In the genomic region with DNA sequence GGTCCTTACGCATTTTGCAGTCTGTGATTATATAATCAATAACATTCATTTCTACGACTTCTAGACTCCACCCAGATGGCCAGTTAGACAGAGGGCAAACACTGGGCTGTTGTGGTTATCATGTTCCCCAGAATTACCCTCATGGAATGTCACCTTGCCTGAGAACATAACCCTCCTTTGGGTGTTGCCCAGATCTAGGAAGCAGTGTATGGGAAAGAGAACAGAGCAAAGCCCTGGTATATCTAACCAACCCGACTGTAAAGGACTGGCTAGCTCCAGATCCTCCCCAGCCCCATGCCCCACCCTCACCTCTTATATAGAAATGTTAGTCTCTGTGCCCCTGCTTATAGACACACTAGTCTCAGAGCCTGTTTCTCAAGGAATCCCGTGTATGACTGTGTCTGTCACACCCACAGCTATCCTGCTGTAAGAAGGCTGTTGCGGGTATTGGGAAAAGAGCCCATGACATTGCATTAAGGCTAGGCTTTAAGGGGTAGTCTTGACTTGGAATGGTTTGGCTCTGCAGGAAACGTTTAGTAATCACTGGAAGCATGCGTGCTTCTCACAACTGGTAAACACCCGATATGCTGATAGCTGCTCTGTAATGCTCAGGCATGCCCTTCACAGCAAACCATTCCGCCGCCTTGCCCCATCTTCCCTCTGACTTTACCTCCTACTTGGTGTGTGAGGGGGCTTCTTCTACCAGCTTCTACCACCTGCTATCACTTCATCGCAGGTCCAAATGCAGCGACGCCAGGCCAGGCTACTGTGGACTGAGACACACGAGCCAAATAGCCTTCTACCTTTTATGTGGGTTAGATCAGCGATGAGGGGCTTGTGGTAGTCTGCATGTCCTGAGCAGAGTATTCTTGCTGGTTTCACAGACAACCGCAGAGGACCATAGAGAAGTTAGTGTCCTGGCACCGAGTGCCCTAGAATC, we compare ENCODE assay signal across 10 mouse cellular contexts. TPM values are rescaled to one million over a fixed set of nuclear protein-coding genes. Genes with fewer than 3 reads are reported as not detected.
DNase-seq lines count a peak whose midpoint lies in the region; ATAC-seq lines count a peak whose summit lies in the region.
"Had no signal": no experiment of that assay in that cellular context is flagged by ENCODE, and none has a peak within 500 bp of the region (broad histone marks: within the 10 kb centered on the region; RNA-seq: fewer than 3 reads in every experiment).

No protein-coding gene starts in this region.

- H3K27ac ChIP-seq in heart, embryonic 13.5 days (replicated peaks): no peak overlapping the region
- H3K27ac ChIP-seq in liver, embryonic 15.5 days (replicated peaks): no peak overlapping the region
- H3K27ac ChIP-seq: forebrain, embryonic 15.5 days; midbrain, embryonic 12.5 days had no signal

- no peaks in the 10 kb centered on the region for H3K9me3 ChIP-seq in heart, embryonic 13.5 days
- H3K9me3 ChIP-seq in liver, embryonic 15.5 days (replicated peaks): no peaks in the 10 kb centered on the region
- H3K9me3 ChIP-seq: forebrain, embryonic 15.5 days; midbrain, embryonic 12.5 days had no signal

- intact Hi-C loops in heart, postnatal 10 days (cut with DNase I): no loop called here

- ATAC-seq in heart, embryonic 13.5 days (ENCODE audit: extremely low read depth, insufficient number of reproducible peaks, low FRiP score, low TSS enrichment): no peak
- ATAC-seq in liver, embryonic 15.5 days (ENCODE audit: insufficient read depth): no peak
- ATAC-seq: forebrain, embryonic 15.5 days had no signal

- no peak for DNase-seq in heart, postnatal 10 days
- peak; percentile 29 to 45 for DNase-seq in urinary bladder, postnatal 36 days (ENCODE audit: low spot score in 2 of 2)
- DNase-seq in urinary bladder, postnatal 4 days (ENCODE audit: low spot score in 2 of 2): no peak
- DNase-seq in B cell, adult 2 months: no peak
- no peak for DNase-seq in ovary, postnatal 14 days (ENCODE audit: low spot score)
- no peak for DNase-seq in layer of hippocampus, postnatal 14 days (ENCODE audit: low spot score in 2 of 2)

- H3K4me1 ChIP-seq in heart, embryonic 13.5 days: peaks cover 63% of the 10 kb centered on the region
- H3K4me1 ChIP-seq in liver, embryonic 15.5 days (replicated peaks): peaks cover 26% of the 10 kb centered on the region; the same call in 1 of the 2 replicates

- no peak overlapping the region for H3K4me3 ChIP-seq in heart, embryonic 13.5 days
- no peak overlapping the region for H3K4me3 ChIP-seq in liver, embryonic 15.5 days (replicated peaks)
- H3K4me3 ChIP-seq: forebrain, embryonic 15.5 days; midbrain, embryonic 12.5 days had no signal

- WGBS in heart, embryonic 13.5 days: 71% methylated on average over 17 of the region's 17 CpGs
- 52% methylated on average over 17 of the region's 17 CpGs for WGBS in liver, embryonic 15.5 days (ENCODE audit: insufficient replicate concordance)

- H3K4me2 ChIP-seq in heart, embryonic 13.5 days: peak overlapping the region; percentile 3; the same call in 1 of the 2 replicates
- H3K4me2 ChIP-seq in liver, embryonic 15.5 days: 0 out of 2 replicates have a peak overlapping the region, but pooled peaks have one; percentile 30
- H3K4me2 ChIP-seq: forebrain, embryonic 15.5 days; midbrain, embryonic 12.5 days had no signal

- no peaks in the 10 kb centered on the region for H3K36me3 ChIP-seq in heart, embryonic 13.5 days
- H3K36me3 ChIP-seq in liver, embryonic 15.5 days (replicated peaks): no peaks in the 10 kb centered on the region
- H3K36me3 ChIP-seq: forebrain, embryonic 15.5 days; midbrain, embryonic 12.5 days had no signal

- no peak overlapping the region for H3K9ac ChIP-seq in heart, embryonic 13.5 days
- no peak overlapping the region for H3K9ac ChIP-seq in liver, embryonic 15.5 days
- H3K9ac ChIP-seq: forebrain, embryonic 15.5 days; midbrain, embryonic 12.5 days had no signal

- H3K27me3 ChIP-seq in heart, embryonic 13.5 days (replicated peaks): no peaks in the 10 kb centered on the region
- peaks cover 15% of the 10 kb centered on the region for H3K27me3 ChIP-seq in liver, embryonic 15.5 days
- H3K27me3 ChIP-seq: forebrain, embryonic 15.5 days had no signal

RNA-seq across cellular contexts. Expression of gene Phlda1, which starts 9.3 kb away (rescaled TPM):
- 23.9 and 24.8 TPM in 2 replicates for polyA plus RNA-seq in heart, embryonic 13.5 days (2015; fragmentation: Nextera tagmentation; extraction: Ambion mirVana)
- 10 to 100 TPM; 16.9 to 20.8 TPM for total RNA-seq in heart, postnatal 10 days (2021)
- 4.2 and 4.8 TPM in 2 replicates for polyA plus RNA-seq in liver, embryonic 15.5 days (2015; fragmentation: Nextera tagmentation; extraction: Ambion mirVana)
- total RNA-seq in layer of hippocampus, postnatal 14 days (2021): 10 to 100 TPM; 23.9 to 24.4 TPM

RNA-seq across cellular contexts. Expression of gene Nap1l1, which starts 42.3 kb away (rescaled TPM):
- 135 and 143 TPM in 2 replicates for polyA plus RNA-seq in heart, embryonic 13.5 days (2015; fragmentation: Nextera tagmentation; extraction: Ambion mirVana)
- 10 to 100 TPM; 82.6 to 85.2 TPM for total RNA-seq in heart, postnatal 10 days (2021)
- polyA plus RNA-seq in liver, embryonic 15.5 days (2015; fragmentation: Nextera tagmentation; extraction: Ambion mirVana): 69.6 and 83.5 TPM in 2 replicates
- 100 to 1,000 TPM; 164 to 177 TPM for total RNA-seq in layer of hippocampus, postnatal 14 days (2021)

Comparison
In these comparisons a context has a peak if more than half of its experiments do, and no peak if none do; other contexts are left out.
1. DNase-seq: peak in urinary bladder, postnatal 36 days (2 of 2); none in heart, postnatal 10 days (0 of 2), urinary bladder, postnatal 4 days (0 of 2), B cell, adult 2 months (0 of 2), ovary, postnatal 14 days (single experiment) and layer of hippocampus, postnatal 14 days (0 of 2).